Mouse (Mus musculus): Measurements from ENCODE around the gene Rsph1. TPM values are rescaled to one million over a fixed set of nuclear protein-coding genes. Genes with fewer than 3 reads are reported as not detected.

Gene Rsph1
- polyA plus RNA-seq, 1 experiment from 2014 or later, result 3.4 TPM

DNA sequence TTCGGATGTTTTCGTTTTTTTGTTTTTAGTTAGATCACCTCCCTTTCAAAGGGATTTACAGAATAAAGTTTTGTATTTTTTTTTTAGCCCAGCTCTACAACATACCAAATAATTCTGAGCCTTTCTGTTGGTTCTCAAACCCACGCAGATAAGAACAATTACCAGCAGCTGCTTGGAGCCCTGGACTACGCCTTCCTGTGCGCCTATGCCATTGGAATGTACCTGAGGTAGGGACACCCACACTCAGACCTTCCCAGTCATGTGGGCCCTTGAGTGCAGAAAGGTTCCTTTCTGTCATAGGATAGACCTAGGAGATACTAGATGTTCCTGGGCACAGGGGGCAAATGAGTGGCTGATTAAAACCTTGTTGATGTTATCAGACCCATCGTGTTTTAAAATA is 38.8 kb upstream of the Rsph1 start:
- H3K4me3 ChIP-seq (replicated peaks), result no peak overlapping the region
- no peaks in the 10 kb centered on the region for H3K27me3 ChIP-seq (replicated peaks)
- no peak overlapping the region for H3K27ac ChIP-seq (replicated peaks)
- no peak overlapping the region for H3K4me2 ChIP-seq
- no peaks in the 10 kb centered on the region for H3K9me3 ChIP-seq (replicated peaks)
- 84% methylated on average over 6 of the region's 6 CpGs for WGBS
- 0 out of 2 replicates have a peak, but pooled peaks cover 3% of the 10 kb centered on the region for H3K36me3 ChIP-seq
- H3K4me1 ChIP-seq, result peaks cover 10% of the 10 kb centered on the region
- no peak overlapping the region for H3K9ac ChIP-seq (replicated peaks)
- no peak for ATAC-seq (ENCODE audit: low FRiP score)

DNA sequence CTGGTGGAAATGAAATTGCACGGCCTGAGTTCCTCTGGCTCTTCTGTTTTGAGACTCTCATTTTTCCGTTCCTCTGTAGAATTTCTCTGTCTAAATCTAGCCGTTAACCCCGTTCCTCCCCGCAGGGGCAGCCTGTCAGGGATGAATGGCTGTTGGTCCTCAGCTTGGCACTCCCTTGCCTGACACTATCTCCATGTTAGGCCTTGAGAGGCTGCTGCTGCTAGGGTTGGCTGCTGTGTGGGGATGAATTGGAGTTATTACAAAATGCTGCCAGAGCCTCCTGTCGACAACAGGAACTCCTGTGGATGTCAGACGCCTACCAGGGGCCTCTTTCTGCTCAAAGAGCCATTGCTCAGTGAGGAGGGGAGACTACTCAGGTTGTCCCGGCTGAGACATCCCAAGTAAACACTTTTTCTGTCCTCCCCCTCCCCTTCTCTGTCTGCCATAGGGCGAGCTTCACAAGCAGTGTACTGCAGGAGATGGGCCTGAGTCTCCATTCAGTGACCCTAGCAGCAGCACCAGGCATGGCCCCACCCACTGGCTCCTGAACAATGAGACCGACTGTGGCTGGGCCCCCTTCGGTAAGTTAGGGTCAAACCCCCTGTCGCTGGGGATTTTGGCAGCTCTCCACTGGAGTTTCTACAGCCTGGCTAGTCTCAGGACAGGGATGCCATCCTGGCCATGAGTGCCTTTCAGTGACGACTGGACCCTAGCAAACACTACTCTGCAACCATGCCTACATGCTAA is 38.0 kb upstream of the Rsph1 start:
- Histone ChIP-seq H3K9me3 (replicated peaks) (no peaks in the 10 kb centered on the region), H3K36me3 (0 out of 2 replicates have a peak, but pooled peaks cover 3% of the 10 kb centered on the region), H3K4me2 (no peak overlapping the region), H3K4me3 (replicated peaks) (no peak overlapping the region), H3K27me3 (replicated peaks) (no peaks in the 10 kb centered on the region), H3K4me1 (peaks cover 10% of the 10 kb centered on the region), H3K27ac (replicated peaks) (peak overlapping the region; percentile 45; the same call in 1 of the 2 replicates), H3K9ac (replicated peaks) (no peak overlapping the region)
- 20% methylated on average over 13 of the region's 13 CpGs for WGBS
- peak; percentile 24; the same call in 1 of the 2 replicates for ATAC-seq (ENCODE audit: low FRiP score)

DNA sequence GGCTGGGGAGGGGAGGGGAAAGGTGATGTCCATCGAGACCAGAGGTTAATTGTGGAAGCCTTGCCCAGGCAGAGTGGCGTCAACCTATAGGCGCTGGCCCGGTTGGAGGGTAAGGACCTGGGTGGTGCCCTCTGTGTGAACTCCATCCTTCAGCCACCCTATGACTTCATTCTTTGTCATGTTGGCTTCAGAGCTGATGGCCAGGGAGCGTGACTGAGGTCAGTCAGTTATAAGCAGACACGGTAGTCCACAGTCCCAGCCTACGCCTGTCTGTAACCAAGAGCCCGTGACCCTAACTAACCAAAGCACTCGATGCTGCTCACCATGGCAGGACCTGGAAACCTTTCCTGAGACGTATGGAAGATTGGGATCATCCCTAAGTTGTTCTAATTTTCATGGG is 35.5 kb upstream of the Rsph1 start:
- no peak overlapping the region for H3K27ac ChIP-seq (replicated peaks)
- no peak for ATAC-seq (ENCODE audit: low FRiP score)
- peaks cover 19% of the 10 kb centered on the region for H3K4me1 ChIP-seq
- H3K4me2 ChIP-seq, result no peak overlapping the region
- no peaks in the 10 kb centered on the region for H3K9me3 ChIP-seq (replicated peaks)
- 72% methylated on average over 10 of the region's 10 CpGs for WGBS
- H3K27me3 ChIP-seq (replicated peaks), result no peaks in the 10 kb centered on the region
- no peak overlapping the region for H3K9ac ChIP-seq (replicated peaks)
- H3K4me3 ChIP-seq (replicated peaks), result no peak overlapping the region
- H3K36me3 ChIP-seq, result peaks cover 4% of the 10 kb centered on the region; the same call in 1 of the 2 replicates

DNA sequence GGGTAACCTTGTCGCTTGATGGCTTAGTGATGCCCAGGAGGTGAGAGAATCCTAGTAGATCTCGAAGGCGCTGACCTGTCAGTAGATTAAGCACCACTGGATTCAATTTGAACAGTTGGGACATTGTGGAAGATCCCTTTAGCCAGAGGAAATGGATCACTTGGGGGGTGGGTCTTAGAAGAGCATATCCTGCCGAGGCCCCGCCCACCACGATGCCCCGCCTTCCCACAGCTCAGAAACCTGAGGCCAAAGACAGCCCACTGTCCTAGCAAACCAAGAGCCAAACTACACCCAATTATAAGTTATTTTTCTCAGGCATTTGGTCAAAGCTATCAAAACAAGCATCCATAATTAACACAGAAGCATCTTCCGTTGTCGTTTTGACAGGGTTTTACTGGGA is 33.9 kb upstream of the Rsph1 start:
- H3K27ac ChIP-seq (replicated peaks), result no peak overlapping the region
- no peaks in the 10 kb centered on the region for H3K27me3 ChIP-seq (replicated peaks)
- no peaks in the 10 kb centered on the region for H3K9me3 ChIP-seq (replicated peaks)
- no peak overlapping the region for H3K4me2 ChIP-seq
- H3K4me3 ChIP-seq (replicated peaks), result no peak overlapping the region
- H3K36me3 ChIP-seq, result peaks cover 2% of the 10 kb centered on the region; the same call in 1 of the 2 replicates
- 81% methylated on average over 9 of the region's 9 CpGs for WGBS
- H3K4me1 ChIP-seq, result peaks cover 19% of the 10 kb centered on the region
- H3K9ac ChIP-seq (replicated peaks), result no peak overlapping the region
- no peak for ATAC-seq (ENCODE audit: low FRiP score)

DNA sequence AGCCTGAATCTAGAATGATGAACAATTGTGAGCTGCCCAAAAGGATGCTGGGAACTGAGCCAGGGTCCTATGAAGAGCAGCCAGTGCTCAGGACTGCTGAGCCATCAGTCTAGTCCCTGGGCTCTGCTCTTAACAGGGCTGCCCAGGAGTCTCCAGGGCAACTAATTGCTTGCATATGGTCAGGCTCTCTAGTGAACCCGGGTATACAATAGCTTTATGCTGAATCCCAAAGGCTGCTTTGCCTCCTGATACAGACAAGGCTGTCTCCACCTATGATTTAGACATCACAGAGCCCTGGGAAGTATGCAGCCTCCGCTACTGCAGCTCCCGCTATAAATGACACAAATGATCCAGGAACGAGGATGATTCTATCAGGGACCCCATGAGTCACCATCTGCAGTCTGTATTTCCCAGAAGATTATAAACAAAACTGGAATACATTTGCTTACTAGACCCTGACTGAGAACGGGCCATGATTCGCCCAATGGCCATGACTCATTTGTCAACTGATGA is 32.2 kb upstream of the Rsph1 start:
- peak; percentile 57 for ATAC-seq (ENCODE audit: low FRiP score)
- WGBS, result 11% methylated on average over 6 of the region's 6 CpGs
- Histone ChIP-seq H3K9ac (replicated peaks) (no peak overlapping the region), H3K36me3 (peaks cover 2% of the 10 kb centered on the region; the same call in 1 of the 2 replicates), H3K4me2 (no peak overlapping the region), H3K4me1 (peaks cover 18% of the 10 kb centered on the region), H3K9me3 (replicated peaks) (no peaks in the 10 kb centered on the region), H3K4me3 (replicated peaks) (no peak overlapping the region), H3K27me3 (replicated peaks) (no peaks in the 10 kb centered on the region), H3K27ac (replicated peaks) (peak overlapping the region; percentile 41; the same call in 1 of the 2 replicates)

DNA sequence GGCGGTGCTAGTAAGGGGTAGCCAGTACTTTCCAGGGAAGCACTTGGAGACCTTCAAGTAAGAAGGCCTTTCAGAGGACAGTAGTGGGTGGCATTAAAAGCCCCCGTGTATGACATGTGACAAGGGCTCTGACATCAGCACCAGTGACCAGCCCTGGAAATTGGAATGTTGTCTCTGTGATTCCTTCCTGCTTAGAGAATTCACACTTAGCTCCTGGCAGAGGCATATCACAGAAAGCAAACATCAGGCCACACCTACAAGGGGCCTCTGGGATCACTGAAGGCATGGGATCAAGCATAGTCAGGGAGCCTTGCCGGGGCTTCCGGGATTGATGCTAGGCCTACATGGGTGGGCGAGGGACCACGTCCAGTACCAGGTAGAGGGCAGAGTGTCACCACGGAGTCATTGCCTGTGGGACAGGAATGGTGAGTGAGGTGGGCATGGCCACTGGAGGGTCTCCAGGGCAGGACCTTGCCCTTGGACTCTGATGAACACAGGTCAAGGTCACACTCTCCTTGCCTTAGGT is 31.2 kb upstream of the Rsph1 start:
- 95% methylated on average over 7 of the region's 7 CpGs for WGBS
- no peak for ATAC-seq (ENCODE audit: low FRiP score)
- no peak overlapping the region for H3K27ac ChIP-seq (replicated peaks)

DNA sequence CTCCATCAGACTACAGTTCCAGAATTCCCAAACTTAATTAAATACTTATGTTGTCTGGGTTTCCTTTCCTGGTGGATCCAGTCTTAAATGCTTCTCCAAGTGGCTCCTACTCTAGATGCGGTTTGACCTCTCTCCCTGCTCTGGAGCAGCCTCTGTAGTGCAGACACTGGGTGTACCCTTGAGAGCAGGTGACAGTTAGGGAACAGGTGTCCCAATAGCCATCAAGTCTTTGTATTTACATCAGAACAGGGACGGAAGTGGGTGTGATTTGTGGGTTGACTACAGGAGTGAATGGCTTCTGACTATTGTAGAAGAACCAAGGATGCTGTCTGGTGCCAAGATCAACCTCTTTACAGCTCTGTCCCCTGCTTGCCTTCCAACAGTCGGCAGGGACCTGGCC is 30.6 kb upstream of the Rsph1 start:
- H3K27me3 ChIP-seq (replicated peaks), result no peaks in the 10 kb centered on the region
- H3K4me1 ChIP-seq, result peaks cover 18% of the 10 kb centered on the region
- no peak overlapping the region for H3K4me3 ChIP-seq (replicated peaks)
- no peak overlapping the region for H3K9ac ChIP-seq (replicated peaks)
- H3K9me3 ChIP-seq (replicated peaks), result no peaks in the 10 kb centered on the region
- 71% methylated on average over 3 of the region's 3 CpGs for WGBS
- no peak for ATAC-seq (ENCODE audit: low FRiP score)
- H3K27ac ChIP-seq (replicated peaks), result no peak overlapping the region
- peaks cover 2% of the 10 kb centered on the region; the same call in 1 of the 2 replicates for H3K36me3 ChIP-seq
- H3K4me2 ChIP-seq, result no peak overlapping the region

More for the DNA sequence above, 31.2 kb upstream of the Rsph1 start:
- no peak overlapping the region for H3K4me2 ChIP-seq
- H3K4me1 ChIP-seq, result peaks cover 18% of the 10 kb centered on the region
- no peak overlapping the region for H3K9ac ChIP-seq (replicated peaks)
- no peaks in the 10 kb centered on the region for H3K27me3 ChIP-seq (replicated peaks)
- H3K36me3 ChIP-seq, result peaks cover 2% of the 10 kb centered on the region; the same call in 1 of the 2 replicates
- no peak overlapping the region for H3K4me3 ChIP-seq (replicated peaks)
- H3K9me3 ChIP-seq (replicated peaks), result no peaks in the 10 kb centered on the region

DNA sequence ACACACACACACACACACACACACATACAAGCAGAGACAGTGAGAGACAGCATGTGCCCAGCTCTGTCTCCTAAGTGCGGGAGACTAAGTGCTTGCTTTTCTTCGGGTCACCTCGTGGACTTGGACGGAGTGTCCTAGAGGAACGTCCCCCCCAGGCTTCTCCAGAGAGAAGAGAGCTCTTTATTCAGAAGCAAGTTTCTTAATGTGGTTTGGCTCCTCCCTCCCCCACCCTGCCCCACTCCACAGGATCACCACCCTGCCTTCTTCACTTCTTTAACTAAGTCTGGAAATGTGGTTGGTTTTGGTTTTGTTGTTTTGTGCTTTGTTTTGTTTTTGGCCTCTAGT is 28.6 kb upstream of the Rsph1 start:
- no peaks in the 10 kb centered on the region for H3K27me3 ChIP-seq (replicated peaks)
- no peak overlapping the region for H3K4me2 ChIP-seq
- H3K27ac ChIP-seq (replicated peaks), result no peak overlapping the region
- no peak overlapping the region for H3K9ac ChIP-seq (replicated peaks)
- H3K4me1 ChIP-seq, result peaks cover 18% of the 10 kb centered on the region
- H3K36me3 ChIP-seq, result peaks cover 2% of the 10 kb centered on the region; the same call in 1 of the 2 replicates
- ATAC-seq (ENCODE audit: low FRiP score), result no peak
- no peaks in the 10 kb centered on the region for H3K9me3 ChIP-seq (replicated peaks)
- no peak overlapping the region for H3K4me3 ChIP-seq (replicated peaks)
- WGBS, result 69% methylated on average over 5 of the region's 5 CpGs

DNA sequence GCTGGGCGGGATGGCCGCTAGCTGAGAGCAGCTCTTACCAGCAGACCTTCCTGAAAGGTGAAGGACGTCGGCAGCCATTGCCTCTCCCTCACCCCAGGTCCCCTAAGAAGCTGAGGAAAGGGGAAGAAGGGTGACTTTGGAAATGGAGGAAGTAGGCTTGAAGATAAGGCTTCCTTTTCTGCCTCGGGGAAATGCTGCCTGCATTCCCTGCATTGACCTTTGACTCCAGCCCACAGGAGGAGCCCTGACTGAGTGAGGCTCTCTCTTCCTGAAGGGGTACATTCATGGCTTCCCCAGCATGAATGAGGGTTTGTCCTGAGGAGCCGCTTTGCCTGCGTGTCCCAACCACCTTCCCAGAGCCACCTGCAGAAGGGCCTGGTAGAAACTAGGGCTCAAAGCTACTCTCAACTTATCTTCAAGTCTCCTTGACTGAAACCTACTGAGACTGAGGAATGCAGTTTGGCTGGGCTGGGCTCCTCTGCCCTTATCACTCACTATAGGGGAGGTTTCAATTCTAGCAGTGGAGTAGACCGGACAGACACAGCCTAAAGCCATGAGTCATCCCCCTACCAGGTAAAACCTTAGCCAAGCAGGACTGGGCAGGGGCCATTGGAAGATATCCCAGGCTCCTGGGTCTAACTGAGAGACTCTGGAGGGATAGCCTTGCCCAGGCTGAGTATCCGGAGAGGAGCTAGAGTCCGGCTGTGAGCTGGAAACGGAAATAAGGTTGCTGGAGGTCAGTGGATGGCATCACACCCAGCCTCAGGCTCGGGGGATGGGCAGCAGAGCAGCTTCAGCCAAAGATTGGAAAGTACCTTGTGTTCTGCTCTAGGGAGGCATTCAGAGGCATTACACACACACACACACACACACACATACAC is 28.0 kb upstream of the Rsph1 start:
- H3K9ac ChIP-seq (replicated peaks), result no peak overlapping the region
- H3K4me2 ChIP-seq, result no peak overlapping the region
- H3K27ac ChIP-seq (replicated peaks), result no peak overlapping the region
- no peak overlapping the region for H3K4me3 ChIP-seq (replicated peaks)
- ATAC-seq (ENCODE audit: low FRiP score), result no peak
- peaks cover 2% of the 10 kb centered on the region; the same call in 1 of the 2 replicates for H3K36me3 ChIP-seq
- 67% methylated on average over 12 of the region's 12 CpGs for WGBS
- peaks cover 18% of the 10 kb centered on the region for H3K4me1 ChIP-seq
- no peaks in the 10 kb centered on the region for H3K27me3 ChIP-seq (replicated peaks)
- no peaks in the 10 kb centered on the region for H3K9me3 ChIP-seq (replicated peaks)

DNA sequence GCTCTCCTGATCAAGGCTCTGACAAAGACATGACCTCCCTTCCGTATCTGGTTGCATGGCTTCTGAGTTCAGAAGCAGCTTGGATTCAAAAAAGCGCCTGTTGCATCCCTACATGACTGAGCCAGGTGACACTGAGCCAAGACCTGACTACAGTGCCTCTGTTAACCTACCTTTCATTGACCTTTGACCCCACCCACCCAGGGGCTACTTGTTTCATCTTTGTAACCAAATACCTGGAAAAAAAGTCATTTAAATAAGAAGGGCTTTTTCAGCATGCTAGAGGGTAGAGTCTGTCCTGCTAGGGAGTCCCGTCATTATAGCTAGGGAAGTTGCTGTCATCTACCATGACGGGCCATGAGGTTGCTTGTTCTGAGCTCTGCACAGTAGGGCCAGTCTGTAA is 26.2 kb upstream of the Rsph1 start:
- Histone ChIP-seq H3K4me3 (replicated peaks) (no peak overlapping the region), H3K9ac (replicated peaks) (no peak overlapping the region), H3K4me2 (no peak overlapping the region), H3K27ac (replicated peaks) (no peak overlapping the region), H3K36me3 (peaks cover 2% of the 10 kb centered on the region; the same call in 1 of the 2 replicates), H3K27me3 (replicated peaks) (no peaks in the 10 kb centered on the region), H3K4me1 (peaks cover 11% of the 10 kb centered on the region), H3K9me3 (replicated peaks) (no peaks in the 10 kb centered on the region)
- WGBS, result 84% methylated on average over 4 of the region's 4 CpGs
- ATAC-seq (ENCODE audit: low FRiP score), result no peak

DNA sequence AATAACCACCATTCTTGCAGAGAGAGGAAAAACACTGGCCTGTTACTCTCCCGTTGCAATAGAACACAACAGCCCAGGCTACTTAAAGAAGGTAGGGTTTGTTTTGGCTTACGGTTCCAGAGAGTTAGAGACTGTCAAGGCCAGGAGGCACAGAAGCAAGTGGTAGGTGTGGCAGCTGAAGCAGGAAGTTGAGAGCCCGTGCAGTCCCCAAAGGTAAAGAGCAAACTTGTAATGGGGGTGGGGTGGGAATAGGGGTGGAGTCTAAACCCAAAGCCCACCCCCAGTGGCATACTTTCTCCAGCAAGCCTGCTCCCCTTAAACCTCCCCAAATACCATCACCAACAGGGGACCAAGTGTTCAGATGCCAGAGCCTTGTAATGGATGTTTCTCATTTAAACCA is 23.6 kb upstream of the Rsph1 start:
- ATAC-seq (ENCODE audit: low FRiP score), result no peak
- peaks cover 38% of the 10 kb centered on the region for H3K4me1 ChIP-seq
- H3K9me3 ChIP-seq (replicated peaks), result no peaks in the 10 kb centered on the region
- H3K4me2 ChIP-seq, result no peak overlapping the region
- no peak overlapping the region for H3K9ac ChIP-seq (replicated peaks)
- H3K4me3 ChIP-seq (replicated peaks), result no peak overlapping the region
- H3K27ac ChIP-seq (replicated peaks), result no peak overlapping the region
- 79% methylated on average over 3 of the region's 3 CpGs for WGBS
- no peaks in the 10 kb centered on the region for H3K36me3 ChIP-seq
- no peaks in the 10 kb centered on the region for H3K27me3 ChIP-seq (replicated peaks)
